Mouse (Mus musculus) embryonic facial prominence, embryonic 11.5 days (tissue): ENCODE results near the gene Mylip. TPM values are rescaled to one million over a fixed set of nuclear protein-coding genes. Genes with fewer than 3 reads are reported as not detected.

Experiments
- ATAC-seq: fragments of 200-750 bp; cut with Nextera tagmentation; replicated peaks from 2 replicates; pipeline ENCODE4 v1.8.0; 2017; ENCODE audit warnings: low read depth; ENCODE audit not compliant: insufficient number of reproducible peaks, low FRiP score, low TSS enrichment
- DNase-seq: peaks from one replicate; pipeline ENCODE4 v3.0.0-alpha.2; 2015; ENCODE audit warnings: low spot score
- H3K27ac ChIP-seq: fragments of 300-500 bp; sonication (generic); replicated peaks from 2 replicates; pipeline ENCODE4 v1.5.1; 2014; ENCODE audit warnings: mild to moderate bottlenecking, low read depth, low read length, control low read depth
- H3K27me3 ChIP-seq: fragments of 300-500 bp; sonication (generic); 2 replicates; pipeline ENCODE4 v1.6.1; 2014; ENCODE audit warnings: mild to moderate bottlenecking, low read length, moderate library complexity, mixed read lengths; ENCODE audit not compliant: control insufficient read depth, insufficient read depth
- H3K36me3 ChIP-seq: fragments of 300-500 bp; sonication (generic); replicated peaks from 2 replicates; pipeline ENCODE4 v1.6.1; 2014; ENCODE audit warnings: low read depth, mild to moderate bottlenecking, low read length, moderate library complexity, mixed read lengths; ENCODE audit not compliant: control insufficient read depth, insufficient read depth
- H3K4me1 ChIP-seq: fragments of 300-500 bp; sonication (generic); 2 replicates; pipeline ENCODE4 v1.6.1; 2014; ENCODE audit warnings: low read length, mixed read lengths; ENCODE audit not compliant: control insufficient read depth, insufficient read depth
- H3K4me2 ChIP-seq: fragments of 300-500 bp; sonication (generic); 2 replicates; pipeline ENCODE4 v1.6.1; 2014; ENCODE audit warnings: low read depth, mild to moderate bottlenecking, control low read depth, low read length, moderate library complexity
- H3K4me3 ChIP-seq: fragments of 300-500 bp; sonication (generic); 2 replicates; pipeline ENCODE4 v1.5.1; 2014; ENCODE audit warnings: low read depth, low read length, control low read depth
- H3K9ac ChIP-seq: fragments of 300-500 bp; sonication (generic); replicated peaks from 2 replicates; pipeline ENCODE4 v1.6.1; 2014; ENCODE audit warnings: mild to moderate bottlenecking, control low read depth, low read length
- H3K9me3 ChIP-seq: fragments of 300-500 bp; sonication (generic); replicated peaks from 2 replicates; pipeline ENCODE4 v1.6.1; 2016; ENCODE audit warnings: mild to moderate bottlenecking, low read length, inconsistent platforms, mixed read lengths; ENCODE audit not compliant: control insufficient read depth
- WGBS: fragments of 180-500 bp; shearing (Covaris S2); extraction: QIAGEN DNeasy Blood & Tissue Kit; methylation state at CpG from one replicate; pipeline ENCODE4 v1.1.7; 2014; 5-methylcytosine and 5-hydroxymethylcytosine counted together
- polyA plus RNA-seq: library from polyadenylated mRNA; unstranded; fragments of >200 nt; fragmentation: Nextera tagmentation; extraction: Ambion mirVana; gene quantifications from 2 replicates; pipeline ENCODE4 v1.2.1, GENCODE M21; 2014

Mylip gene
- polyA plus RNA-seq, 1 experiment from 2014 or later: 8.7 TPM

GRCm38 (mm10) chr13:45442451-45442850 is 52.9 kb downstream of the Mylip start:
- Histone ChIP-seq H3K4me3 (no peak overlapping the region), H3K9ac (no peak overlapping the region), H3K36me3 (no peaks in the 10 kb centered on the region), H3K4me2 (no peak overlapping the region), H3K4me1 (peaks cover 2% of the 10 kb centered on the region; the same call in 1 of the 2 replicates), H3K9me3 (no peaks in the 10 kb centered on the region), H3K27ac (no peak overlapping the region), H3K27me3 (no peaks in the 10 kb centered on the region)
- ATAC-seq (0 out of 2 replicates have a peak, but pooled peaks have one; percentile 48), DNase-seq (peak; percentile 63)
- WGBS: 14% methylated on average over 4 of the region's 4 CpGs

DNA sequence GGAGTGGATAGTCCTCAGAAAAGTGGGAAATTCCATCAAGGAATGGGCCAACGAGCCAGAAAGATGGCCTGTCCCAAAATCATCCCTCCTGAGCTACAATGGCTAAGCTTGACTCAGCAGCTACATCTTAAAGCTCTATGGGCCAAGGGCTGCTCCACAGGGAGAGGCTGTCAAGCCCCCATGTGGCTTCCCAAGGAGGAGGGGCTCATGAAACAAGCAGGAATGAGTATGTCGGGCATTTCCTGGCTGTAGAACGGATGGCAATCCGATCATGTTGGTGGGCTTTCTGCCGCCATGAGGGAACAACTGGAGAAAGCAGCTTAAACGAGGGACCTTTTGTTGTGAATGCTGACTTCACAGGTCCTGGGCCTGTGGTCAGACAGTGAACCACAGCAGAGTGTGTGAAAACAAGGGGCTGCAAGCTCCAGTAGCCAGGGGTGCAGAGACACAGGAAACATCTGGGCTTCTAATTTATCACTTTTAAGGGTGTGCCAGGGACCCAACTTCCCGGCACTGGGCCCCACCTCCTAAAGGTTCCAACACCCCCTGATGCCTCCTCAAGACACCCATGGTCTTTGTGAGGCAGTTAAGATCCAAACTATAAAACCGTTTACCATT is 53.5 kb downstream of the Mylip start:
- H3K4me2 ChIP-seq: no peak overlapping the region
- H3K9ac ChIP-seq: no peak overlapping the region
- H3K36me3 ChIP-seq: no peaks in the 10 kb centered on the region
- 57% methylated on average over 8 of the region's 8 CpGs for WGBS
- peaks cover 2% of the 10 kb centered on the region; the same call in 1 of the 2 replicates for H3K4me1 ChIP-seq
- ATAC-seq (no peak), DNase-seq (no peak)
- no peaks in the 10 kb centered on the region for H3K9me3 ChIP-seq
- no peak overlapping the region for H3K4me3 ChIP-seq
- no peaks in the 10 kb centered on the region for H3K27me3 ChIP-seq
- no peak overlapping the region for H3K27ac ChIP-seq

GRCm38 (mm10) chr13:45444220-45444619 is 54.7 kb downstream of the Mylip start:
- H3K4me2 ChIP-seq: no peak overlapping the region
- DNase-seq (no peak), ATAC-seq (no peak)
- H3K27ac ChIP-seq: no peak overlapping the region
- WGBS: 66% methylated on average over 8 of the region's 8 CpGs
- H3K4me3 ChIP-seq: no peak overlapping the region
- H3K9ac ChIP-seq: no peak overlapping the region
- no peaks in the 10 kb centered on the region for H3K9me3 ChIP-seq
- peaks cover 2% of the 10 kb centered on the region; the same call in 1 of the 2 replicates for H3K4me1 ChIP-seq
- no peaks in the 10 kb centered on the region for H3K27me3 ChIP-seq
- no peaks in the 10 kb centered on the region for H3K36me3 ChIP-seq

DNA sequence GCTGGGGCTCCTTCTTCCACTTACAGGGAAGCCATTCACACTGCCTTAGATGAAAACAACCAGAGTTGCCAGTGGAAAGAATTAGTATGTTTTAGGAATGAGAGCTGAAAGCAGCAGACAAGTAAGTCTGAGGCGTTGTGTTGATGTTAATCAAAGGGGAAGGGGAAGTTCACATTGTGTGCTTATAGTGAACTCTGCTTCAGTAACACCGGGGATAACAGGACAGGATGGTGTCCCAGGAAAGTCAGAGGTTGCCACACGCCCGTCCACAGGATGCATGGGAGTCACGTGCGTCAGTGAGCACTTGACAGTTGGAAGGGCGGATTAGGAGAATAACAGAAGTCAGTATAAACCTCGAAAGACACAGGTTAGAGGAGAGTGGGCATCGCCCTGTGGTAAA is 55.1 kb downstream of the Mylip start:
- no peak for DNase-seq
- Histone ChIP-seq H3K4me1 (peaks cover 2% of the 10 kb centered on the region; the same call in 1 of the 2 replicates), H3K27ac (no peak overlapping the region), H3K9me3 (no peaks in the 10 kb centered on the region), H3K9ac (no peak overlapping the region), H3K4me3 (no peak overlapping the region), H3K36me3 (no peaks in the 10 kb centered on the region), H3K4me2 (no peak overlapping the region), H3K27me3 (no peaks in the 10 kb centered on the region)
- 65% methylated on average over 9 of the region's 9 CpGs for WGBS
- ATAC-seq: no peak

GRCm38 (mm10) chr13:45446636-45447035 is 57.1 kb downstream of the Mylip start:
- DNase-seq: peak; percentile 53
- Histone ChIP-seq H3K36me3 (no peaks in the 10 kb centered on the region), H3K9ac (no peak overlapping the region), H3K9me3 (no peaks in the 10 kb centered on the region), H3K4me1 (peaks cover 2% of the 10 kb centered on the region; the same call in 1 of the 2 replicates), H3K27me3 (no peaks in the 10 kb centered on the region), H3K27ac (no peak overlapping the region), H3K4me2 (no peak overlapping the region), H3K4me3 (no peak overlapping the region)
- 44% methylated on average over 1 of the region's 1 CpGs for WGBS
- no peak for ATAC-seq

GRCm38 (mm10) chr13:45452437-45452836 is 62.9 kb downstream of the Mylip start:
- no peaks in the 10 kb centered on the region for H3K36me3 ChIP-seq
- no peaks in the 10 kb centered on the region for H3K27me3 ChIP-seq
- ATAC-seq (no peak), DNase-seq (no peak)
- WGBS: 89% methylated on average over 7 of the region's 7 CpGs
- no peak overlapping the region for H3K4me3 ChIP-seq
- no peak overlapping the region for H3K27ac ChIP-seq
- no peak overlapping the region for H3K9ac ChIP-seq
- H3K4me2 ChIP-seq: no peak overlapping the region
- H3K4me1 ChIP-seq: peaks cover 7% of the 10 kb centered on the region; the same call in 1 of the 2 replicates
- no peaks in the 10 kb centered on the region for H3K9me3 ChIP-seq

DNA sequence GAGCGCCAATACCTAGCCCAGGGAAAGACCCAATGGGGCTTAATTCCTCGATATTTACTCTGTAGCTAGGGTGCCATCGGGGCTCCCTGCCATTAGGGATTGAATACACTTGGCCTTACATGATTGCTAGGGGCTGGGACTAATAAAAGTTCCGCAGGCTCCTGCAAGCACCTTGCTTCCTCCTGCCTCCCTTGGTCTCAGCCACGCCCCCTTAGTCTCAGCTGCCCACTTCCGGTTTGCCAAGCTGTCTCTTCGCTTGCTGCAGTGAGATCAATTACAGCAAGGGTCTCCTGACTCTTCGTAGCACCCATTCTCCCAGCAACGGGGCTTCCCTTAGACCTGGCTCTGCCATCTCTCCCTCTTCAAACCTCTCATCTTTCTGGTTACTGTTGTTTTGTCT is 63.5 kb downstream of the Mylip start:
- Histone ChIP-seq H3K27ac (no peak overlapping the region), H3K4me1 (peaks cover 7% of the 10 kb centered on the region; the same call in 1 of the 2 replicates), H3K27me3 (no peaks in the 10 kb centered on the region), H3K4me3 (no peak overlapping the region), H3K9ac (no peak overlapping the region), H3K36me3 (no peaks in the 10 kb centered on the region), H3K4me2 (no peak overlapping the region), H3K9me3 (no peaks in the 10 kb centered on the region)
- ATAC-seq (no peak), DNase-seq (no peak)
- WGBS: 58% methylated on average over 9 of the region's 9 CpGs

- Histone ChIP-seq H3K27me3 (no peaks in the 10 kb centered on the region), H3K9me3 (no peaks in the 10 kb centered on the region), H3K4me2 (no peak overlapping the region), H3K4me3 (no peak overlapping the region), H3K27ac (no peak overlapping the region; the same call in 1 of the 2 replicates), H3K36me3 (no peaks in the 10 kb centered on the region), H3K9ac (no peak overlapping the region), H3K4me1 (peaks cover 7% of the 10 kb centered on the region; the same call in 1 of the 2 replicates)
- DNase-seq: no peak
- ATAC-seq: no peak
- WGBS: 61% methylated on average over 1 of the region's 1 CpGs
Measured at GRCm38 (mm10) chr13:45454044-45454443, 64.5 kb downstream of the Mylip start.
